Mouse (Mus musculus): ENCODE measurements at regions not wholly inside any gene's neighbourhood (a gene's known extent, or its start where the extent isn't known, plus 50 kb on each side); places are given as distances from the start of the nearest gene placed in this dataset.

- ATAC-seq (replicated peaks; ENCODE audit: low FRiP score) (no peak), DNase-seq (ENCODE audit: low spot score) (no peak)
- no peaks in the 10 kb centered on the region for H3K9me3 ChIP-seq (ENCODE audit: control insufficient read depth, low read length)
- 73% methylated on average over 22 of the region's 26 CpGs for WGBS
- no peak overlapping the region for H3K4me3 ChIP-seq (ENCODE audit: low read depth, low read length)
- H3K4me1 ChIP-seq (replicated peaks; ENCODE audit: control insufficient read depth, insufficient read depth, low read length), result peaks cover 7% of the 10 kb centered on the region
- H3K27me3 ChIP-seq (replicated peaks; ENCODE audit: control insufficient read depth, insufficient read depth, low read length), result no peaks in the 10 kb centered on the region; the same call in 1 of the 2 replicates
- no peak overlapping the region for H3K9ac ChIP-seq (ENCODE audit: low read depth, low read length)
- H3K4me2 ChIP-seq, result no peak overlapping the region
- H3K27ac ChIP-seq (ENCODE audit: low read depth, low read length), result no peak overlapping the region
- no peaks in the 10 kb centered on the region for H3K36me3 ChIP-seq (ENCODE audit: control insufficient read depth, insufficient read depth, low read length)
Observed at GRCm38 (mm10) chr5:111601711-111602521, 131.8 kb upstream of the Gm26897 start.

- H3K4me1 ChIP-seq (replicated peaks; ENCODE audit: control insufficient read depth, insufficient read depth, low read length), result no peaks in the 10 kb centered on the region
- H3K9ac ChIP-seq (ENCODE audit: low read depth, low read length), result no peak overlapping the region
- no peaks in the 10 kb centered on the region for H3K9me3 ChIP-seq (ENCODE audit: control insufficient read depth, low read length)
- H3K4me3 ChIP-seq (ENCODE audit: low read depth, low read length), result no peak overlapping the region
- DNase-seq (ENCODE audit: low spot score) (no peak), ATAC-seq (replicated peaks; ENCODE audit: low FRiP score) (no peak)
- H3K27me3 ChIP-seq (replicated peaks; ENCODE audit: control insufficient read depth, insufficient read depth, low read length), result no peaks in the 10 kb centered on the region
- WGBS, result 35% methylated on average over 1 of the region's 1 CpGs
- no peaks in the 10 kb centered on the region for H3K36me3 ChIP-seq (ENCODE audit: control insufficient read depth, insufficient read depth, low read length)
- H3K27ac ChIP-seq (ENCODE audit: low read depth, low read length), result no peak overlapping the region
- no peak overlapping the region for H3K4me2 ChIP-seq
Observed at GRCm38 (mm10) chr5:111613687-111614086, 120.0 kb upstream of the Gm26897 start.

- peaks cover 4% of the 10 kb centered on the region; the same call in 1 of the 2 replicates for H3K27me3 ChIP-seq (replicated peaks; ENCODE audit: control insufficient read depth, insufficient read depth, low read length)
- no peak for ATAC-seq (replicated peaks; ENCODE audit: low FRiP score)
Observed at GRCm38 (mm10) chr5:111619974-111620373, 113.8 kb upstream of the Gm26897 start.

GRCm38 (mm10) chr5:111620626-111621025 lies 113.1 kb upstream of the Gm26897 start:
- no peak overlapping the region for H3K4me2 ChIP-seq
- H3K36me3 ChIP-seq (ENCODE audit: control insufficient read depth, insufficient read depth, low read length), result no peaks in the 10 kb centered on the region
- WGBS, result 69% methylated on average over 6 of the region's 6 CpGs
- H3K9me3 ChIP-seq (ENCODE audit: control insufficient read depth, low read length), result no peaks in the 10 kb centered on the region
- peaks cover 4% of the 10 kb centered on the region; the same call in 1 of the 2 replicates for H3K27me3 ChIP-seq (replicated peaks; ENCODE audit: control insufficient read depth, insufficient read depth, low read length)
- H3K4me3 ChIP-seq (ENCODE audit: low read depth, low read length), result no peak overlapping the region
- no peak overlapping the region for H3K27ac ChIP-seq (ENCODE audit: low read depth, low read length)
- H3K9ac ChIP-seq (ENCODE audit: low read depth, low read length), result no peak overlapping the region
- ATAC-seq (replicated peaks; ENCODE audit: low FRiP score) (no peak), DNase-seq (ENCODE audit: low spot score) (no peak)
- no peaks in the 10 kb centered on the region for H3K4me1 ChIP-seq (replicated peaks; ENCODE audit: control insufficient read depth, insufficient read depth, low read length)

More at GRCm38 (mm10) chr5:111619974-111620373, 113.8 kb upstream of the Gm26897 start:
- 43% methylated on average over 9 of the region's 9 CpGs for WGBS
- Histone ChIP-seq H3K4me3 (ENCODE audit: low read depth, low read length) (no peak overlapping the region), H3K9me3 (ENCODE audit: control insufficient read depth, low read length) (no peaks in the 10 kb centered on the region), H3K36me3 (ENCODE audit: control insufficient read depth, insufficient read depth, low read length) (no peaks in the 10 kb centered on the region), H3K27ac (ENCODE audit: low read depth, low read length) (no peak overlapping the region), H3K4me2 (no peak overlapping the region), H3K9ac (ENCODE audit: low read depth, low read length) (no peak overlapping the region), H3K4me1 (replicated peaks; ENCODE audit: control insufficient read depth, insufficient read depth, low read length) (no peaks in the 10 kb centered on the region)
- DNase-seq (ENCODE audit: low spot score), result no peak

- Histone ChIP-seq H3K9ac (ENCODE audit: low read depth, low read length) (no peak overlapping the region), H3K36me3 (ENCODE audit: control insufficient read depth, insufficient read depth, low read length) (no peaks in the 10 kb centered on the region), H3K27me3 (replicated peaks; ENCODE audit: control insufficient read depth, insufficient read depth, low read length) (peaks cover 4% of the 10 kb centered on the region; the same call in 1 of the 2 replicates), H3K4me3 (ENCODE audit: low read depth, low read length) (no peak overlapping the region), H3K9me3 (ENCODE audit: control insufficient read depth, low read length) (no peaks in the 10 kb centered on the region), H3K4me1 (replicated peaks; ENCODE audit: control insufficient read depth, insufficient read depth, low read length) (peaks cover under 1% of the 10 kb centered on the region; the same call in 1 of the 2 replicates), H3K27ac (ENCODE audit: low read depth, low read length) (no peak overlapping the region), H3K4me2 (no peak overlapping the region)
- DNase-seq (ENCODE audit: low spot score), result no peak
- no peak for ATAC-seq (replicated peaks; ENCODE audit: low FRiP score)
- 70% methylated on average over 5 of the region's 5 CpGs for WGBS
Observed at GRCm38 (mm10) chr5:111622481-111622880, 111.2 kb upstream of the Gm26897 start.

- WGBS, result 33% methylated on average over 6 of the region's 6 CpGs
- Histone ChIP-seq H3K4me2 (no peak overlapping the region), H3K27me3 (replicated peaks; ENCODE audit: control insufficient read depth, insufficient read depth, low read length) (no peaks in the 10 kb centered on the region; the same call in 1 of the 2 replicates), H3K9ac (ENCODE audit: low read depth, low read length) (no peak overlapping the region), H3K4me3 (ENCODE audit: low read depth, low read length) (no peak overlapping the region), H3K36me3 (ENCODE audit: control insufficient read depth, insufficient read depth, low read length) (no peaks in the 10 kb centered on the region), H3K4me1 (replicated peaks; ENCODE audit: control insufficient read depth, insufficient read depth, low read length) (peaks cover 3% of the 10 kb centered on the region; the same call in 1 of the 2 replicates), H3K9me3 (ENCODE audit: control insufficient read depth, low read length) (no peaks in the 10 kb centered on the region), H3K27ac (ENCODE audit: low read depth, low read length) (no peak overlapping the region)
- DNase-seq (ENCODE audit: low spot score) (no peak), ATAC-seq (replicated peaks; ENCODE audit: low FRiP score) (no peak)
Observed at GRCm38 (mm10) chr5:111626273-111626798, 107.4 kb upstream of the Gm26897 start.

- no peak overlapping the region for H3K27ac ChIP-seq (ENCODE audit: low read depth, low read length)
- H3K4me3 ChIP-seq (ENCODE audit: low read depth, low read length), result no peak overlapping the region
- H3K4me2 ChIP-seq, result no peak overlapping the region
- H3K9ac ChIP-seq (ENCODE audit: low read depth, low read length), result no peak overlapping the region
- H3K9me3 ChIP-seq (ENCODE audit: control insufficient read depth, low read length), result peaks cover 6% of the 10 kb centered on the region; the same call in 1 of the 2 replicates
- H3K36me3 ChIP-seq (ENCODE audit: control insufficient read depth, insufficient read depth, low read length), result no peaks in the 10 kb centered on the region
- DNase-seq (ENCODE audit: low spot score) (no peak), ATAC-seq (replicated peaks; ENCODE audit: low FRiP score) (no peak; the same call in 1 of the 2 replicates)
- WGBS, result 92% methylated on average over 3 of the region's 3 CpGs
- H3K4me1 ChIP-seq (replicated peaks; ENCODE audit: control insufficient read depth, insufficient read depth, low read length), result peaks cover 7% of the 10 kb centered on the region; the same call in 1 of the 2 replicates
- no peaks in the 10 kb centered on the region; the same call in 1 of the 2 replicates for H3K27me3 ChIP-seq (replicated peaks; ENCODE audit: control insufficient read depth, insufficient read depth, low read length)
Observed at GRCm38 (mm10) chr5:111630313-111630844, 103.3 kb upstream of the Gm26897 start.

- Histone ChIP-seq H3K27ac (ENCODE audit: low read depth, low read length) (peak overlapping the region; percentile 79), H3K4me1 (replicated peaks; ENCODE audit: control insufficient read depth, insufficient read depth, low read length) (peaks cover 7% of the 10 kb centered on the region; the same call in 1 of the 2 replicates), H3K9me3 (ENCODE audit: control insufficient read depth, low read length) (peaks cover 6% of the 10 kb centered on the region; the same call in 1 of the 2 replicates), H3K9ac (ENCODE audit: low read depth, low read length) (no peak overlapping the region), H3K27me3 (replicated peaks; ENCODE audit: control insufficient read depth, insufficient read depth, low read length) (no peaks in the 10 kb centered on the region; the same call in none of the 2 replicates), H3K36me3 (ENCODE audit: control insufficient read depth, insufficient read depth, low read length) (no peaks in the 10 kb centered on the region), H3K4me2 (no peak overlapping the region), H3K4me3 (ENCODE audit: low read depth, low read length) (no peak overlapping the region)
- ATAC-seq (replicated peaks; ENCODE audit: low FRiP score) (no peak), DNase-seq (ENCODE audit: low spot score) (peak; percentile 44)
- WGBS, result 30% methylated on average over 18 of the region's 18 CpGs
Observed at GRCm38 (mm10) chr5:111631572-111632161, 102.1 kb upstream of the Gm26897 start.

Measured in liver, embryonic 11.5 days (tissue).